Mouse (Mus musculus) mouse trophoblast stem cell (cell line): ENCODE results near the gene Ak4.

Experiments used
- in situ Hi-C, 2 experiments: fragments of 300-500 bp; cut with MseI, MboI; formaldehyde crosslinking; loops; 2 replicates in 1 of 2; 3 replicates in 1 of 2; pipeline ENCODE4 v1.15.1; 2025

The Ak4 gene

DNA sequence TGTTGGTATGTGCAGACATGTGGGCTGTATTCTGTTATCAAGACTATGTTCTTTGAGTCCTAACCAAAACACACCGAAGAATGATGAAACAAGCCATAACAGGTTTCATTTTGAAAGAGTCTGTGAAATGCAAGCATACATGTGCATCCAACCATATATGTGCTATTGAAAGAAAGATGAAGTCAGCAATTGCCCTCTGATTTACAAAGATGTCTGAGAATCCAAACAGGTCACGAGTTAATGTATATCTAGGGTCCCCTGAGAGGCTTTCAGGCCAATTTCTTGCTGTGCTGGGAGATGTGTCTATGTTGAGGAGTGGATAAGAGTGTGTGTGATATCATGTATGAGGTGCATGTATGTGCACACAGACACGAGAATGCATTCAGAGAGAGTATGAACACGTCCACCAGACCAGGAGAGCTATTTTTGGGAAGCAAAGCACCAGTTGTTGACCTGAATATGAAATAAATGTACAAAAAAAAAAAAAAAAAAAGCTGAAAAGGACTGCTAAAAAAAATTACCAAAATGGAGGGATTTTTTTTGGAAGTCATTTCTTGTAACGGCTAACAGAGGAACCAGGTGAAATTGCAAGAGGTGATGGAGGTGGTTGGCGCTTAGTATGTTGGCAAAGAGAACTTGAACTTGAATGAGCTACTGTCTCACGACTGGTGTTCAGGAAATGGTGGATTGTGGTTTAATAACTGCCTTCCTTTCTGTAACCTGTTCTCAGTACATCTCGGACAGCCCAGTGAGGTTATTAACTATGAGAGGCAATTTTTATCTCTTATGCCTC lies 91.2 kb downstream of the Ak4 start:
- in situ Hi-C loops, result no loop called here

DNA sequence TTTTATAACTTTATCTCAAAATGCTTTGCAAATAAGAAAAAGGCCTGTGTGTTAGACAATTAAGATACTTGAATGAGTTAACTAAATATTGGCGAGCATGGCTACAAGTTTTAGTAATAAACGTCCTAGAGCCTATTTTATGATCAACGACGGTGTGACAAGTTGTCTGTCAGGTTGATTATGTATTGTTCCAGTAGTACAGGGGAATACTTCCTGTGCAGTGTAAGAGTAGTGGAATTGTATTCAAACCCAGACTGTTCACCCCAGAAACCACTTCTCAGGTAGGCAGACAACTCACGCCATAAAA lies 91.8 kb downstream of the Ak4 start:
- in situ Hi-C loops, result no loop called here

DNA sequence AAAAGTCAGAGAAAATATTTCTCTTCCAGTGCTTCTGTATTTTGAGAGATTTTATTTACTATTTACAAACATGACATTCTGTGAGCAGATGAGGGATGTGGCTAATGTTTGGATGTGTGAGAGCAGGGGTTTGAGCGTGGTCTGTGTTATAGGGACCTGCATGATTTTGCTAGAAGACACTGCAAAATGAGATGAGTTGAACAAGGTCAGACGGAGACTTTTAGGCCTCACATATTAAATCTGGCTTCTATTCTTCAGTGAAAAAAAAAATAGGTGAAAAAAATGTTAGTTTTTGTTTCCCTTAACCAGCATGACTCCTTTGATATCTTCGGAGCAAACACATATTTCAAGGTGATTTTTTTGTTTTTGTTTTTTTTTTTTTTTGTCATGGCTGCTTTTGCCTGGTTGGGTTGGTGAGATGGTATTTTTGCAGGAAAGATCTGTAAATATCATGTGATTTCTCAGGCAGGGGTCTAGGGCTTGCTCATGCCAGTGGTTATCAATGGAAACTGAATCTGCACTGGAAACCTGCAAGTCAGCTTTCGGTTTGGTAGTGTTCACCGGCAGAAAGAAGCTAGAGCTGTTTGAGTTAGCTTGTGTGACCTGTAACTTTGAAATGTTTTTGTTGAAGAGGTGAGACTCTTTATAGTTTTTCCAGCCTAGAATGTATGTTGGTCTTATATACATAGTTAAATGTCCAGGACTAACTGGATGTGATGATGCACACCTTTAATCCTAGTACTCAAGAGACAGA lies 92.9 kb downstream of the Ak4 start:
- in situ Hi-C loops, result no loop called here

DNA sequence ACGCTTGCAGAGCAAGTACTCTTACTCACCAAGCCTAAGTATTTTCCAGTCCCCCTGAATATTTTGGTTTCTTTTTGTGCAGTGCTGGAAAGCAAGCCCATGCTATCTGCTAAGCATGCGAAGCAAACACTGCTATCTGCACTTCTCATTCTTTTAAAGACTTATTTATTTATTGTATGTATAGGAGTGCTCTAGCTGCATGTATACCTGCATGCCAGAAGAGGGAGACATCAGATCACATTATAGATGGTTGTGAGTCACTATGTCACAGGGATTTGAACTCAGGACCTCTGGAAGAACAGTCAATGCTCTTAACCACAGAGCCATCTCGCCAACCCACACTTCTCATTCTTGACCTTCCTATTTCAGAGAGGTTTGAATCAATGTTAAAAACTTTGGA lies 94.2 kb downstream of the Ak4 start:
- in situ Hi-C loops, result no loop called here

DNA sequence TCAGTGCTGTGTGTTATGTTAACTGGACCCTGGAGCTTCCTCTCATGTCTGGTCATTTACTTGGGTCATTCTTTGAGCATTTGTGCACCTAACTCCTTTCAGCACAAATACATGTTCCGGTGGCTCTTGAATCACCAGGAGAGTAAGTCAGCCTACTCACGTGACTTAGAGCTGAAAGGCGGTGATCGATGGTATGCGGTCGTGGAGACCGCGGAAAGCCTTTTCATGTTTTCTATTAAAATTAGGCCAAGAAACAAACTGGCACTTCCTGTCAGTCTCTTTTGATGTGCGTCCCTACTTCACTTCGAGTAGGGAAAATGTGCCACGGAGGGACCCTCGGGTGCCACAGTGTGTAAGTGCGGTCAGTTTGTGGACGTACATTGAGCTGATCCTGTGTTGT lies 96.8 kb downstream of the Ak4 start:
- in situ Hi-C loops, result no loop called here
